Mouse (Mus musculus): ENCODE results near the gene Ptprg. TPM values are rescaled to one million over a fixed set of nuclear protein-coding genes. Genes with fewer than 3 reads are reported as not detected.
"Not testable (repeated sequence)": the region's sequence is repeated elsewhere in the genome, so short reads cannot be mapped to it uniquely, and the experiment has no call there.

Gene Ptprg
- polyA plus RNA-seq, 1 experiment from 2014 or later, result 20.8 TPM

DNA sequence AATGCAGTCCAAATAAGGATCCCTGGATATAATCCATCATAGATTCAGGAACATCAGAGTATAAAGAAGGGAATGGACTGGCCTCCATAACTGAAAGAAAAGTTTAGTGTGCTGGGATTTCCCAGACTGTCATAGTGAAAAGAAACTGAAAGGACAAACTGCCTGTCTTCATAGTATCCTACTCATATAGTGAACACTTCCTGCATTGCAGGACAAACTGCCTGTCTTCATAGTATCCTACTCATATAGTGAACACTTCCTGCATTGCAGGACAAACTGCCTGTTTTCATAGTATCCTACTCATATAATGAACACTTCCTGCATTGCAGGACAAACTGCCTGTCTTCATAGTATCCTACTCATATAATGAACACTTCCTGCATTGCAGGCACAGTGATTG is 736.4 kb downstream of the Ptprg start:
- not testable (repeated sequence) for H3K4me1 ChIP-seq (ENCODE audit: control insufficient read depth, insufficient read depth, low read length); H3K9ac ChIP-seq (ENCODE audit: low read length); H3K36me3 ChIP-seq (ENCODE audit: control insufficient read depth, insufficient read depth, low read length); H3K4me3 ChIP-seq (replicated peaks; ENCODE audit: low read length); H3K4me2 ChIP-seq (ENCODE audit: low read depth, low read length); H3K27me3 ChIP-seq (ENCODE audit: control insufficient read depth, insufficient read depth, low read length); ATAC-seq (ENCODE audit: insufficient read depth, low FRiP score); H3K27ac ChIP-seq (ENCODE audit: low read length); H3K9me3 ChIP-seq (replicated peaks; ENCODE audit: control insufficient read depth, low read length)

Other genes with a start within 250 kb of the Ptprg start
- 1.2 and 1.5 TPM in 2 replicates for gene Gm3839, start 196.8 kb upstream of the Ptprg start, polyA plus RNA-seq (2015; fragmentation: Nextera tagmentation; extraction: Ambion mirVana)